Mouse (Mus musculus): ENCODE measurements at regions not wholly inside any gene's neighbourhood (a gene's known extent, or its start where the extent isn't known, plus 50 kb on each side); places are given as distances from the start of the nearest gene placed in this dataset.

DNA sequence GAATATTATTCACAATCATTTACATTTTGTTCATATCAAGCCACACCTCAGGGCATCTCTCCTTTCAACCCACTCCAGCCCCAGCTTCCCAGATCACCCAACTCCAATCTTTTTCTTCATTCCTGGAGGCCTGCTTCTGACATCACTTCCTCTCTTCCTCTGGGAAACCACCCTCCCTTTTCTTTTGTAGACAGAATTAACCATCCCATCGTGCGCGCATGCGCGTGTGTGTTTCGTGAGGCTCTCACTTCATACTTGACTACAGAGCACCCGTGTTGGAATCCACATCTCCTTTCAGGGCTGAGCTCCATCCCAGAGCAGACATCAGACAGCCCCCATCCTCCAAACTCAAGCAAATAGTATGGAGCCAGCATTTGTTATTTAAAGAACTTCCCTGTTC, 50.4 kb upstream of the Atxn1 start:
- H3K4me3 ChIP-seq, result no peak overlapping the region

DNA sequence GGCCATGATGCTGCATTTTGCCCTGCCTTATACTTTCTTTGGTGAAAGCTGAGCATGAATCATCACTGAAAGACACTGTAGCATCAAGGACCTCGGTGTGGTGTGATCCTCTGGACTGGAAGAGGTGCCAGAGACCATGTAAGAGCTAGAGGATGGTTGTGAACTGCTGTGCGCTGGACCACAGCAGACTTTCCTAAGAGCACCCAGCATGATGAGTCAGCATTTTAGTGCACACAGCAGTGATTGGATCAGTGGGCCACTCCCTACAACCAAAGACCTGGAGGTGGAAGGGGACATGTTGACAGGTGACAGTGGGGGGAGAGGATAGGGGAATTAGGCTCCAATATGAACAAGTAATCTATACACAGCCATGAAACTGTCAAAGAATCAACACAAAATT, 49.8 kb upstream of the Atxn1 start:
- no peak overlapping the region for H3K4me3 ChIP-seq
- H3K27ac ChIP-seq, result no peak overlapping the region
- TF ChIP-seq CTCF (IDR thresholded peaks at IDR 0.05), result no peak
- DNase-seq, result no peak
- intact Hi-C loops (cut with DNase I), result no loop called here

More for the DNA sequence above, 50.4 kb upstream of the Atxn1 start:
- TF ChIP-seq CTCF (IDR thresholded peaks at IDR 0.05), result no peak
- no peak for DNase-seq
- no peak overlapping the region for H3K27ac ChIP-seq
- intact Hi-C loops (cut with DNase I), result no loop called here

Measured in gastrocnemius, adult 2 months (tissue).